Mouse (Mus musculus) lung, postnatal 0 days (tissue): ENCODE data around the gene Nampt. TPM values are rescaled to one million over a fixed set of nuclear protein-coding genes. Genes with fewer than 3 reads are reported as not detected.

Experiments
- ATAC-seq: fragments of 200-750 bp; cut with Nextera tagmentation; 2 replicates; pipeline ENCODE4 v1.8.0; 2017; ENCODE audit warnings: moderate library complexity
- DNase-seq: peaks from one replicate; pipeline ENCODE4 v3.0.0-alpha.2; 2016; ENCODE audit warnings: low spot score
- H3K27ac ChIP-seq: fragments of 300-500 bp; sonication (generic); 2 replicates; pipeline ENCODE4 v1.5.1; 2014; ENCODE audit warnings: antibody characterized with exemption, mild to moderate bottlenecking, low read length, mixed read lengths
- H3K27me3 ChIP-seq: fragments of 300-500 bp; sonication (generic); replicated peaks from 2 replicates; pipeline ENCODE4 v1.6.1; 2014; ENCODE audit warnings: low read length, mixed read lengths; ENCODE audit not compliant: insufficient read depth
- H3K36me3 ChIP-seq: fragments of 300-500 bp; sonication (generic); 2 replicates; pipeline ENCODE4 v1.6.1; 2014; ENCODE audit warnings: low read length, mixed read lengths; ENCODE audit not compliant: insufficient read depth
- H3K4me1 ChIP-seq: fragments of 300-500 bp; sonication (generic); 2 replicates; pipeline ENCODE4 v1.6.1; 2014; ENCODE audit warnings: antibody characterized with exemption, low read depth, low read length, mixed read lengths; ENCODE audit not compliant: insufficient read depth
- H3K4me2 ChIP-seq: fragments of 300-500 bp; sonication (generic); replicated peaks from 2 replicates; pipeline ENCODE4 v1.6.1; 2014; ENCODE audit warnings: low read depth, mild to moderate bottlenecking, low read length, moderate library complexity, mixed read lengths
- H3K4me3 ChIP-seq: fragments of 300-500 bp; sonication (generic); 2 replicates; pipeline ENCODE4 v1.5.1; 2014; ENCODE audit warnings: low read depth, low read length
- H3K9ac ChIP-seq: fragments of 300-500 bp; sonication (generic); replicated peaks from 2 replicates; pipeline ENCODE4 v1.6.1; 2014; ENCODE audit warnings: low read depth, mild to moderate bottlenecking
- H3K9me3 ChIP-seq: fragments of 300-500 bp; sonication (generic); 2 replicates; pipeline ENCODE4 v1.6.1; 2016; ENCODE audit warnings: low read length, mixed read lengths
- CTCF ChIP-seq: IDR thresholded peaks from 2 replicates; pipeline ENCODE4 v1.5.1; 2016; ENCODE audit warnings: antibody characterized with exemption, mild to moderate bottlenecking
- EP300 ChIP-seq: IDR thresholded peaks from 2 replicates; pipeline ENCODE4 v1.6.1; 2016; ENCODE audit warnings: antibody characterized with exemption, mild to moderate bottlenecking, control low read depth
- WGBS: fragments of 180-500 bp; shearing (Covaris S2); extraction: QIAGEN DNeasy Blood & Tissue Kit; methylation state at CpG from one replicate; pipeline ENCODE4 v1.1.7; 2014; 5-methylcytosine and 5-hydroxymethylcytosine counted together
- polyA plus RNA-seq: library from polyadenylated mRNA; unstranded; fragments of >200 nt; fragmentation: Nextera tagmentation; extraction: Ambion mirVana; gene quantifications from 2 replicates; pipeline ENCODE4 v1.2.1, GENCODE M21; 2015

Nampt gene
- polyA plus RNA-seq, 1 experiment from 2014 or later: 18.7 TPM

DNA sequence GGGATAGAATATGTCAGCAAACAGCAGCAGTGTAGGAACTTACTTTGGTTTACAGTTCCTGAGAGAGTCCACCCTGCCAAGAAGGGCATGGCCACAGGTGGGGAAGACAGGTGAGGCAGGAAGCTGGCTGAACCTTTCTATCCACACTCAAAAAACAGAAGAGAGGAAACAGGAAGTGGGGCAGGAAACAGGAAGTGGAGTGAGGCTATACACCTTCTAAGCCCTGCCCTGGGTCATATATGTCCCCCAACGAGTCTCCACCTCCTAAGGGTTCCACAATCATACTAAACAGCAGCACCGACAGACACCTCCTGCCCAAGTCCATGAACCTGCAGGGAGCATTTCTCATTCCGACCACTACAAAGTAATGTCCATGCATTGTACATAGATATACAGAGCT, 81.7 kb downstream of the Nampt start:
- Histone ChIP-seq H3K4me2 (no peak overlapping the region), H3K4me1 (no peaks in the 10 kb centered on the region), H3K9me3 (no peaks in the 10 kb centered on the region), H3K27ac (no peak overlapping the region), H3K4me3 (no peak overlapping the region), H3K9ac (no peak overlapping the region), H3K27me3 (no peaks in the 10 kb centered on the region), H3K36me3 (no peaks in the 10 kb centered on the region)
- ATAC-seq (no peak), DNase-seq (no peak)
- TF ChIP-seq EP300 (no peak), CTCF (no peak)
- WGBS: 66% methylated on average over 3 of the region's 3 CpGs

Other genes with a start within 250 kb of the Nampt start
- gene Sypl, start 134.3 kb downstream of the Nampt start, polyA plus RNA-seq: 237 and 251 TPM in 2 replicates